Mouse (Mus musculus) telencephalon, adult 2 months (tissue): Measurements from ENCODE around the gene Gm10762.
"Not testable (repeated sequence)": the region's sequence is repeated elsewhere in the genome, so short reads cannot be mapped to it uniquely, and the experiment has no call there.

Experiments
- DNase-seq: peaks from one replicate; pipeline ENCODE4 v3.0.0-alpha.2; 2011; ENCODE audit warnings: low read depth, low spot score

Gm10762 gene

GRCm38 (mm10) chr2:128967661-128968441, at the start of gene Gm10762:
Gene Gm10762 (minus strand): TSS chr2:128967725.
- no peak for DNase-seq

- not testable (repeated sequence) for DNase-seq
These were observed 41.3 kb upstream of the Gm10762 start for GRCm38 (mm10) chr2:129008867-129009266.

GRCm38 (mm10) chr2:129006194-129006749, 38.7 kb upstream of the Gm10762 start:
- DNase-seq: no peak

GRCm38 (mm10) chr2:129004872-129005271, 37.3 kb upstream of the Gm10762 start:
- no peak for DNase-seq

DNA sequence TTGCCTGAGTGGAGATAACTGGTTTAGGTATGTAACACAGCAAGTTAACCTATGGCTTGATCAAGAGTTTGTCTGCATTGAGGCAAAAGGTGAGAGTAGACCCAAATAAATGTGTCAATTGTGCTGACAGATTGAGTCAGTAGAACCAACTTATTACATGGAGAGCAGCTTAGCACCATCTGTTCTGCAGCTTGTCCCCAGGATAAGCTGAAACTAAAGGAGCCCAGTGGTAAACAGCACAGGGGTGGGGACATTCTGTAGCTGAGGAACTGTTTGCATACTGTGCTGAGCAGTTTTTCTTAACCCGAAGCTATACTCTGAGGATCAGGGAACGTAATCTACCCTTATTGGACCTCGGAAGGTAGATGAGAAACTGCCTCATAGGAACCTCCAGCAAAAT, 17.2 kb upstream of the Gm10762 start:
- DNase-seq: peak; percentile 34

DNA sequence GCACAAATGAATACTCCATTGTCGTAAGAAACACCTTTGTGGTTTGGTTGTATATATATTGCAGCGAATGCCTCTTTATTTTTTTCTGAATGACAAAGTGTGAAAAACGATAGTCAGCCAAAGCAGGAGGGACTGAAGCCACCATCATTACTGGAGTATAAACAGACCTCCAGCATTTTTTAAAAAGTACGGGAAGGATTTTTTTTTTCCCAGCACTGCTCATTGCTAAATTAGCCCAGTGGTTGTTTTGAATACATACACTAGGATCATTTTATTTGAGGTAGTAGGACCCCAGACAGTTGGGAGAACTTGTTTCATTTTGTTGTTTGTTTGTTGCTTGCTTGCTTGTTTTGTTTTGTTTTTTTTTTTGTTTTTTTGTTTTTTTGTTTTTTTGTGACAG, 8.0 kb upstream of the Gm10762 start:
- DNase-seq: no peak

DNA sequence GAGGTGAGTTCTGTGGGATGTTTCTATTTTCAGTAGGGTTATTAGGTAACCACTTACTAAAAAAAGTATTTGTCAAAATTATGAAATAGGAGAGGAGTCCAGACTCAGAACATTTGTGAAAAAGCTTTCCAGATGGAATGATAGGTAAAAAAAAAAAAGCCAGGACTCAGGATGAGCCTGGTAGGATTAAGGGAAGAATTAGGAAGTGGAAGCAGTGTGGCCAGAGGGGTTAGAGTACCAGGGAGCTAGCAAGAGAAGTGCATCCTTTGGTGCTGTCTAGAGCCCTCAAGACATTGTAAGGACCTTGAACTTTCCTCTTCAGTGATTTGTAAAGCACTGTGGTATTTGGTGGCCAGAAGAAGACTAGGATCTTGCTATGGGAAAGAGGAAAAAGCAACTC, 4.8 kb upstream of the Gm10762 start:
- DNase-seq: no peak

DNA sequence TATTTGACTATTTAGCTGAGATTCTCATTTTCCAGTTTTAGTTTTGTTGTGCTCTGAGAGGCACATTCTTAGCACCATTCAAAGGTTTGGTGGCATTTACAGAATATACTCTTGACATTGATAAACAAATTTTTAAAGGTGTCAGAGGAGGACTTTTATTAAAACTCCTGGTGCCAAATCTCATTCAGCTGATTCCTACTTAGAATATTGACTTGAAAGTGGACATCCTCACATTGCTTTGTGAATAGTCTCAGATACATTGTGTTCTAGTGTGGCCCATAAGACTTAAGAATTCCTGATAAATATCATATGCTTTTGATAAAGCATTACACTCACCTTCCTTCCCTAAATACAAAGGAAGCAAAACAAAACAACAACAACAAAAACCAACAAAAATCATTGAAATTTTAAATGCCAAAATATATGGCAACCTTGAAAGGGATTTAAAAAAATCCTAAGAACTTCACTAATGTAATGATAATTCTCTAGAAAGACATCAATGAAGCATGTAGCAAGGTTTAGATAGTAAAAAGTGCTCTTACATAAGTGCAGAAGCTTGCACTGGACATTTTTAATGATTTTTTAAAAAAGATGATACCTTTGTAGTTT, 1.1 kb upstream of the Gm10762 start:
- no peak for DNase-seq

DNA sequence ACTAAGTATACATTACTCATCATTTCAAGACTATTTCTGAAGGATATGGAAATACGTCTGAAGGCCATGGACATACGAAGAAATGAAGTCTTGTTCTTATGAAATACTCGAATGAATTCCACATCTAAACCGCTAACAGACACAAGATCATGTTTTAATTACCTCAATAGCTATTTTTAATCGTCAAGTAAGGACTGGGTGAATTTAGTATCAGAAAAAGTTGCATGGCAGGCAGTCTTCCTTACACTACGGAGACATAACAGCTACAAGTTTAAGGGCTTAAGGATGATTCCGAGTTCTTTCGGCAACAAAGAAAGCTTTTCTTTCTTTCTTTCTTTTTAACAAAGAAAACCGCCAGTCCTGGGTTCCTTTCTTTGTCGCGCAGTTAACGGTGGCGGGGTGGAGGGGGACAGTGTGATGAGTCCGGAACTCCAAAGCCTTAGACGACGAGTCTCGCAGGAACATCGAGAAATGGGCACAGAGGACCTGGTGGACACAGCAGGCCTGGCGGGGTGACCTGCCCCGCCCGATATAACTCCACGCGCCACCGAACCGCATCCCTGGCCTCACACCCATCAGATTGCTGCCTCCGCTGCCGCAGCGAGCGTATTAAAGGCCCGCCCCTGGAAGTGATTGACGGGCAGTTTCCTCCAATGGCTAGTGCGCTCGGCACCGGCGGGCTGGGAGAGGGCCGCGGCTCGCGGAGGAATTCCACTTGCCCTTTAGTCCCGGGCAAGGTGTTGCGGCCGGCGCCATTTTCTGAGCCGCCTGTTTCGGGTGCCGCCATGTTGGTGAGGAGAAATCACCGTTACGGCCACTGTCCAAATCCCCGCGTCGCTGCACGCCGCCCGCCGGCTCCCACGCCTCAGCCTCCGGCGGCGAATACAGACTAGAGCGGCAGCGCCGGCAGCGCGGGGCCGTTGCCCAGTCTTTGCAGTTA, 614 bp downstream of the Gm10762 start, which contains the start of gene Zc3h6:
Gene Zc3h6, plus strand, starts transcription at position 762 of the 940 bp plus-strand sequence.
- DNase-seq: peak; percentile 97

DNA sequence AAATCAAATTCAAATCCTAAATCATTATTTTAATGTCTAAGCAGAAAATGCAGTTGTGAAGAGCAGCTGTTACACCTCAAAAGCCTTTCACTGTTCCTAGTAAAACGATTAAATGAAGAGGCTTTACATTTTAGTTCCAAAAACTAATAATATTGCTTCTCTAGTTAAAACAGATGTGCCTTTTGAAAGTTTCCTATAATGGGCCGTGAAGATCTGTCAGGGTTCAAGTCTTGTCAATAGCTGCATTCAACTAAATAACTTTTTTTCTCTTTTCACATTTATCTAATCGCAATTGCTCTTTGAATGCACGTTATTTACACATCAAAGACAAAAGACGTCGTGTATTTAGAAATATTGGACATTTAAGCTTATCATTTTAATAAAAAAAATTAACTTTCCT, 1.3 kb downstream of the Gm10762 start:
- no peak for DNase-seq

GRCm38 (mm10) chr2:128965505-128966105, 1.9 kb downstream of the Gm10762 start:
- DNase-seq: no peak

- no peak for DNase-seq
These were observed 13.3 kb downstream of the Gm10762 start for GRCm38 (mm10) chr2:128954186-128954585.

- DNase-seq: no peak
These were observed 19.4 kb downstream of the Gm10762 start for GRCm38 (mm10) chr2:128947962-128948588.

DNA sequence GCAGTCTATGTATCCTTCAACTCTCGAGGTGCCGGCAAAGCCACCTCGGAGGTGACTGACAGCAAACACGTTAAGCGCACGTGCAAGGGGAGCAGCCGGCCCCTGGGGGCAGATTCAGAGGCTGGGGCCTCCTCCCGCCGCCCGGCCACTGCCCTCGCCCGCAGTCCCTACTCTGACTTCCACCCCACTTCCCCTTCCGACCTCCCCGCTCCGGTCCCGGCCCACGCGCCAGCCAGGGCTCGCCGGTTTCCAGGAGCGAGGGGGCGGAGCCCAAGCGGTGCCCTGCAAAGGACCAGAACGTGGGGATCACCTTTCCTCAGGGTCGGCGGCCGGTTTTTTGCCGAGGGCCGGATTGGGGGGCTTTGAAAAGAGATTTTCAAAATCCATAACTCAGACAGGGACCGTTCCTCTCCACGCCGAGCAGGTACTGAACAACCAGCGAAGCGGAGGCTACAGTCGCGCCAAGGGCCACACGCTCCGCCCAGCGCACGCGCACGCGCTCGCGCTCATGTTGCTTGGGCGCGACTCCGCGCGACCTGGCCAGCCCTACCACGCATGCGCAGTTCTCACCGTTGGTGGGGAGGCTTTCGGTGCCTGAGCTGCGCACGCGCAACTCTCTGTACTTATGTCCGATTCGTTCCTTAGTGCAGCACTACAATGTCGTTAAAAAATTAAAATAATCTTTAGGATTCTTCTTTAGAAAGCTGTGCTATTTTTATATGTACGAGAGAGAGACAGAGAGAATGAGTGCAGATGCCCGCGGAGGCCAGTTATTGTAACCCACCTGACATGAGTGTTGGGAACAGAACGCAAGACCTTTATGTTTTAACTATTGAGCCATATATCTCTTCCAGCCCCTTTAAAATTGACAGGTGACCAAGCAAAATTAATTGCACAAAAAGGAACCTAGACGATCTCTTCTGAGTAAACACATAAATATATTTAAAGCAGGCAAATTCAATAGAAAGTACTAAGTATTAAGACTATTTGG, 23.7 kb downstream of the Gm10762 start, which contains the start of gene Zc3h8:
Gene Zc3h8, minus strand, starts transcription at position 540 of the 991 bp plus-strand sequence.
- DNase-seq: peak; percentile 93

- no peak for DNase-seq
These were observed 31.3 kb downstream of the Gm10762 start for GRCm38 (mm10) chr2:128936256-128936655.

- DNase-seq: no peak
These were observed 36.8 kb downstream of the Gm10762 start for GRCm38 (mm10) chr2:128930704-128931103.

- peak; percentile 22 for DNase-seq
These were observed 39.1 kb downstream of the Gm10762 start for GRCm38 (mm10) chr2:128928446-128928845.

DNA sequence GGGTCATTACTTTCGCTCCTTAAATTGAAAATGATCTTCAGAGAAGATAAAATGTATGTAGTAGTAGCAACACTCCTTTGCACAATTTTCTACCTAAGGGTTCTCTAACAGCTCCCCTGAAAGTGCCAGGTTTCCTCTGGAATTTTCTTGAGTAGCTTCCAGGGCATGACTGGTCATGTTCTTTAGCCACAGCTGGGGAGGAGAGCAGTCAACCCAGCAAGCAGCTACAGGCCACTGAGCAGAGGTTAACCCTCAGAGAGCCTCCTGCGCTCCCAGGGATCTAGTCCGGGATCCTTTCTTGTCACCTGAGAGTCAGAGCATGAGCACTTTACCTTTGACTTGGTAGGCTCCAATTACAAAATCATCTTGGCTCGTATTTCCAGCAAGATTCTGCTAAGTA, 42.7 kb downstream of the Gm10762 start:
- DNase-seq: no peak
